Mouse (Mus musculus): Measurements from ENCODE around the gene Capzb. TPM values are rescaled to one million over a fixed set of nuclear protein-coding genes. Genes with fewer than 3 reads are reported as not detected.

Capzb gene
- polyA plus RNA-seq, 2 experiments = 198 to 284 TPM

GRCm38 (mm10) chr4:139191605-139192498 lies 847 bp upstream of the Capzb start:
- H3K9me3 ChIP-seq (ENCODE audit: control insufficient read depth, low read length) = no peaks in the 10 kb centered on the region
- WGBS = 19% methylated on average over 19 of the region's 19 CpGs
- H3K4me2 ChIP-seq (replicated peaks; ENCODE audit: low read depth, low read length, severe bottlenecking) = peak overlapping the region; percentile 67
- peak overlapping the region; percentile 59 for H3K27ac ChIP-seq (replicated peaks; ENCODE audit: low read depth, low read length)
- DNase-seq (ENCODE audit: low spot score) = no peak
- 0 out of 2 replicates have a peak, but pooled peaks cover 3% of the 10 kb centered on the region for H3K36me3 ChIP-seq (ENCODE audit: control insufficient read depth, insufficient read depth, low read length)
- peak overlapping the region; percentile 97 for H3K4me3 ChIP-seq (replicated peaks; ENCODE audit: low read length)
- no peak for TF ChIP-seq POLR2A (IDR thresholded peaks at IDR 0.05; ENCODE audit: borderline replicate concordance, extremely low read depth, insufficient read depth, insufficient read length)
- H3K4me1 ChIP-seq (ENCODE audit: control insufficient read depth, insufficient read depth, low read length) = peaks cover 25% of the 10 kb centered on the region
- peak; percentile 84 for ATAC-seq (ENCODE audit: low FRiP score, low read depth)
- peak overlapping the region; percentile 90 for H3K9ac ChIP-seq (ENCODE audit: low read depth, low read length, severe bottlenecking)
- no peaks in the 10 kb centered on the region for H3K27me3 ChIP-seq (ENCODE audit: control insufficient read depth, insufficient read depth, low read length)

DNA sequence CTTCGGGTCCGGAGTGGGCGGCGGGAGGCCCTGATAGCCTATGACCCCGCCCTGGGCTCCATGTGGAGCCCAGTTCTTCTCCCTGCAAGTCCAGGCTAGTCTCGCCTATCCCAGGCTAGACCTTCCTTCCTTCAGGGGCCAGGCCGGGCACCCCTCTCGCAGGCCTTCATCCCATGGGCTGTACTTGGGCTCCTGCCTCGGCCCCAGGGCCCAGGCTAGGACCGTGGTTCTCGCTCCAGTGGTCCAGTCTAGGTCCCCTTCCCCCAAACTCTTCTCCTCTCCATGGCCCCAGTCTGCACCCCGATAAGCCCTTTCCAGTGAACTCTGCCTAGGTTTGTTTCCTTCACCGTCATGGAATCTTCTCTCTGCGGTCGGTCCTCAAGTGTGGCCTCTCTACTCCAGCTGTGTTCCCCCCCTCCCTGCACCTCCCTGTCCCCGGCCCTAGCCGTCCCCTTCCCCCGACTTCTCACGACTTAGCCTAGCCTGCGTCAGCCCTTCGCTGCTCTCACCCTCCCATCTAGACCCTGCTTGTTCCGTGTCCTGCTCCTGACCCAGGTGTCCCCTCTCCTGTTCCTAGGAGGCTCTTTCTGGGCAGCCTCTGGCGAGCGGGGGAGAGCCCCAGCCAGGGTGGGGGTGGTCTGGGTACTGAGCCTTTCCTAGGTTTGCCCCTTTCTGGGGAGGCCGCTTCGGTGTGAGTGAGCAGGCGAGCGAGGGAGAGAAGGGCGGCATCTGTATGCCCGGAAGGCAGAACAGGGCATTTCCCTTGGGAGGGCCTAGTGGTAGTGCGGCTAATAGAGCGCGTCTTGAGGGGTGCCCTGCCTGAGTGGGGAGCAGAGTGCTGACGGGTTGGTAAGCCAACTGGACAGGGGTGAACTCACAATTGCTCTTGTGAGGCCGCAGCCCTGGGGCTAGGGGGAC lies 736 bp downstream of the Capzb start:
- peaks cover 32% of the 10 kb centered on the region for H3K4me1 ChIP-seq (ENCODE audit: control insufficient read depth, insufficient read depth, low read length)

DNA sequence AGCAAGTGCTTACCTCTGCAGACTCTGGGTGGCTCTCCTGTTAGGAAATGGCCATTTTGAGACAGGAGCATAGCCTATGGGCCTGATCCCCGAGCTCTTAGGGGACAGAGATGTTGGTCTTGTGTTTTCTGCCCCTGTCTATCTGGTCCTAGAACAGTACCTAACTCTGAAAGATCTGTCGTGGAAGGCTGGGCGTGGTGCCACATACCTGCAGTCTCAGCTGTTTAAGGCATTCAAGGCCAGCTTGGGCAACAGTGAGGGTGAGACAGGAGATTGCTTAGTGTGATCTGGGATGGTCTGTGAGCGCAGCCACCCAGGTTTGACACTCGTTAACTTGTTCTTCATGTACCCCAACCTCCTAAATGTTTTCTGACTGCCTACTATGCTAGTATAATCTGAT lies 2.4 kb downstream of the Capzb start:
- Histone ChIP-seq H3K27me3 (ENCODE audit: control insufficient read depth, insufficient read depth, low read length) (no peaks in the 10 kb centered on the region), H3K4me3 (replicated peaks; ENCODE audit: low read length) (0 out of 2 replicates have a peak overlapping the region, but pooled peaks have one; percentile 4), H3K4me2 (replicated peaks; ENCODE audit: low read depth, low read length, severe bottlenecking) (no peak overlapping the region), H3K9ac (ENCODE audit: low read depth, low read length, severe bottlenecking) (no peak overlapping the region), H3K27ac (replicated peaks; ENCODE audit: low read depth, low read length) (no peak overlapping the region), H3K4me1 (ENCODE audit: control insufficient read depth, insufficient read depth, low read length) (peaks cover 33% of the 10 kb centered on the region), H3K36me3 (ENCODE audit: control insufficient read depth, insufficient read depth, low read length) (peaks cover 11% of the 10 kb centered on the region), H3K9me3 (ENCODE audit: control insufficient read depth, low read length) (no peaks in the 10 kb centered on the region)
- DNase-seq (ENCODE audit: low spot score) (no peak), ATAC-seq (ENCODE audit: low FRiP score, low read depth) (no peak)
- TF ChIP-seq POLR2A (IDR thresholded peaks at IDR 0.05; ENCODE audit: borderline replicate concordance, extremely low read depth, insufficient read depth, insufficient read length) = no peak
- WGBS = 83% methylated on average over 5 of the region's 5 CpGs

More for the DNA sequence above, 736 bp downstream of the Capzb start:
- H3K27ac ChIP-seq (replicated peaks; ENCODE audit: low read depth, low read length) = peak overlapping the region; percentile 65
- DNase-seq (ENCODE audit: low spot score) = no peak
- H3K27me3 ChIP-seq (ENCODE audit: control insufficient read depth, insufficient read depth, low read length) = no peaks in the 10 kb centered on the region
- TF ChIP-seq POLR2A (IDR thresholded peaks at IDR 0.05; ENCODE audit: borderline replicate concordance, extremely low read depth, insufficient read depth, insufficient read length) = no peak
- 0 out of 2 replicates have a peak, but pooled peaks cover 3% of the 10 kb centered on the region for H3K36me3 ChIP-seq (ENCODE audit: control insufficient read depth, insufficient read depth, low read length)
- no peaks in the 10 kb centered on the region for H3K9me3 ChIP-seq (ENCODE audit: control insufficient read depth, low read length)
- ATAC-seq (ENCODE audit: low FRiP score, low read depth) = 0 out of 2 replicates have a peak, but pooled peaks have one; percentile 2
- peak overlapping the region; percentile 97 for H3K4me2 ChIP-seq (replicated peaks; ENCODE audit: low read depth, low read length, severe bottlenecking)
- WGBS = 3% methylated on average over 34 of the region's 35 CpGs
- H3K9ac ChIP-seq (ENCODE audit: low read depth, low read length, severe bottlenecking) = peak overlapping the region; percentile 90
- peak overlapping the region; percentile 97 for H3K4me3 ChIP-seq (replicated peaks; ENCODE audit: low read length)

GRCm38 (mm10) chr4:139196464-139196863 lies 3.8 kb downstream of the Capzb start:
- no peak for ATAC-seq (ENCODE audit: low FRiP score, low read depth)
- H3K4me3 ChIP-seq (replicated peaks; ENCODE audit: low read length) = no peak overlapping the region
- no peaks in the 10 kb centered on the region for H3K9me3 ChIP-seq (ENCODE audit: control insufficient read depth, low read length)
- DNase-seq (ENCODE audit: low spot score) = no peak
- H3K27me3 ChIP-seq (ENCODE audit: control insufficient read depth, insufficient read depth, low read length) = no peaks in the 10 kb centered on the region
- H3K36me3 ChIP-seq (ENCODE audit: control insufficient read depth, insufficient read depth, low read length) = peaks cover 16% of the 10 kb centered on the region
- 90% methylated on average over 6 of the region's 6 CpGs for WGBS
- H3K4me1 ChIP-seq (ENCODE audit: control insufficient read depth, insufficient read depth, low read length) = peaks cover 28% of the 10 kb centered on the region
- H3K4me2 ChIP-seq (replicated peaks; ENCODE audit: low read depth, low read length, severe bottlenecking) = no peak overlapping the region
- no peak overlapping the region for H3K9ac ChIP-seq (ENCODE audit: low read depth, low read length, severe bottlenecking)
- no peak overlapping the region for H3K27ac ChIP-seq (replicated peaks; ENCODE audit: low read depth, low read length)
- no peak for TF ChIP-seq POLR2A (IDR thresholded peaks at IDR 0.05; ENCODE audit: borderline replicate concordance, extremely low read depth, insufficient read depth, insufficient read length)

DNA sequence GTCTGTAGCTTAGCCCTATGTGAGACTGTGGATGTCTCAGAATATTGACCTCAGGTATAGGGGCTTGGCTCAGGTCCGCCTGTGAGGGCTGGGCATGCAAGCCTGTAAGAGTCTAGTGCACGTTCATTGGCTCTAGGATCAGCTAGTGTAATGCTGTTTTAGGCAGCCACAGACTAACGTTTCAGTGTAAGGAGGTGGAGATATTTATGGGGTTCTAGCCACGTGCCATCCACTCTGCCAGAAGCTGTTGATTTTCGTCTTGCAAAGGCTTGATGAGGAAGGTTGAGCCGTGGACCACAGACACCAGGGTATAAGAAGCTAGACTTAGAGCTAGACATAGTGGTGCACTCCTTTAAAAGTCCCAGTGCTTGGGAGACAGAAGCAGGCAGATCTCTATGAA lies 4.2 kb downstream of the Capzb start:
- Histone ChIP-seq H3K36me3 (ENCODE audit: control insufficient read depth, insufficient read depth, low read length) (peaks cover 16% of the 10 kb centered on the region), H3K27me3 (ENCODE audit: control insufficient read depth, insufficient read depth, low read length) (no peaks in the 10 kb centered on the region), H3K9me3 (ENCODE audit: control insufficient read depth, low read length) (no peaks in the 10 kb centered on the region), H3K4me3 (replicated peaks; ENCODE audit: low read length) (no peak overlapping the region), H3K4me2 (replicated peaks; ENCODE audit: low read depth, low read length, severe bottlenecking) (no peak overlapping the region), H3K9ac (ENCODE audit: low read depth, low read length, severe bottlenecking) (no peak overlapping the region), H3K27ac (replicated peaks; ENCODE audit: low read depth, low read length) (no peak overlapping the region), H3K4me1 (ENCODE audit: control insufficient read depth, insufficient read depth, low read length) (peaks cover 24% of the 10 kb centered on the region)
- TF ChIP-seq POLR2A (IDR thresholded peaks at IDR 0.05; ENCODE audit: borderline replicate concordance, extremely low read depth, insufficient read depth, insufficient read length) = no peak
- 74% methylated on average over 6 of the region's 6 CpGs for WGBS
- no peak for ATAC-seq (ENCODE audit: low FRiP score, low read depth)
- no peak for DNase-seq (ENCODE audit: low spot score)

All from limb, embryonic 14.5 days (tissue).